Mouse (Mus musculus): ENCODE measurements around the gene Abhd10. TPM values are rescaled to one million over a fixed set of nuclear protein-coding genes. Genes with fewer than 3 reads are reported as not detected.
A peak's percentile ranks its signal among the peaks of the same experiment; 100 is the strongest.

Abhd10 gene
- polyA plus RNA-seq (2012; rRNA removed) = 37.3 and 41.0 TPM in 2 replicates

- peak within 1 kb of the TSS; percentile 83 for H3K27ac ChIP-seq (ENCODE audit: insufficient read depth, low read length)
- H3K27me3 ChIP-seq (ENCODE audit: control insufficient read depth, insufficient read depth, low read length) = no peaks in the 10 kb centered on the region
- DNase-seq = peak; percentile 97 to 98
- under 1% methylated on average over 51 of the region's 51 CpGs for WGBS
- TF ChIP-seq CTCF (IDR thresholded peaks at IDR 0.05; ENCODE audit: borderline replicate concordance, insufficient read depth, low read depth, low read length) (no peak), POLR2A (IDR thresholded peaks at IDR 0.05; ENCODE audit: borderline replicate concordance, insufficient read depth, low read length) (peak; percentile 88)
- peak within 1 kb of the TSS; percentile 91 for H3K4me3 ChIP-seq (replicated peaks; ENCODE audit: insufficient read depth, low read depth, low read length)
- H3K4me1 ChIP-seq (ENCODE audit: control insufficient read depth, insufficient read depth, low read length) = no peaks in the 10 kb centered on the region; the same call in 1 of the 2 replicates
Observed at GRCm38 (mm10) chr16:45742615-45743476, at the start of gene Abhd10. Gene Abhd10 (minus strand): TSS chr16:45742955.

- no peak for TF ChIP-seq POLR2A (IDR thresholded peaks at IDR 0.05; ENCODE audit: borderline replicate concordance, insufficient read depth, low read length)
- no peak for TF ChIP-seq CTCF (IDR thresholded peaks at IDR 0.05; ENCODE audit: borderline replicate concordance, insufficient read depth, low read depth, low read length)
- 55% methylated on average over 5 of the region's 5 CpGs for WGBS
Observed at GRCm38 (mm10) chr16:45791286-45791685, 48.5 kb upstream of the Abhd10 start.

GRCm38 (mm10) chr16:45789311-45789710 is 46.6 kb upstream of the Abhd10 start:
- WGBS = 89% methylated on average over 2 of the region's 2 CpGs
- H3K4me1 ChIP-seq (ENCODE audit: control insufficient read depth, insufficient read depth, low read length) = no peaks in the 10 kb centered on the region
- DNase-seq = no peak
- no peaks in the 10 kb centered on the region for H3K27me3 ChIP-seq (ENCODE audit: control insufficient read depth, insufficient read depth, low read length)
- no peak for TF ChIP-seq POLR2A (IDR thresholded peaks at IDR 0.05; ENCODE audit: borderline replicate concordance, insufficient read depth, low read length)
- TF ChIP-seq CTCF (IDR thresholded peaks at IDR 0.05; ENCODE audit: borderline replicate concordance, insufficient read depth, low read depth, low read length) = no peak
- no peak overlapping the region for H3K27ac ChIP-seq (ENCODE audit: insufficient read depth, low read length)
- H3K4me3 ChIP-seq (replicated peaks; ENCODE audit: insufficient read depth, low read depth, low read length) = no peak overlapping the region

More at GRCm38 (mm10) chr16:45791286-45791685, 48.5 kb upstream of the Abhd10 start:
- no peak overlapping the region for H3K4me3 ChIP-seq (replicated peaks; ENCODE audit: insufficient read depth, low read depth, low read length)
- peak; percentile 36 to 37 for DNase-seq
- H3K4me1 ChIP-seq (ENCODE audit: control insufficient read depth, insufficient read depth, low read length) = no peaks in the 10 kb centered on the region
- H3K27ac ChIP-seq (ENCODE audit: insufficient read depth, low read length) = no peak overlapping the region
- no peaks in the 10 kb centered on the region for H3K27me3 ChIP-seq (ENCODE audit: control insufficient read depth, insufficient read depth, low read length)

- Histone ChIP-seq H3K4me3 (replicated peaks; ENCODE audit: insufficient read depth, low read depth, low read length) (no peak overlapping the region), H3K27ac (ENCODE audit: insufficient read depth, low read length) (no peak overlapping the region), H3K4me1 (ENCODE audit: control insufficient read depth, insufficient read depth, low read length) (no peaks in the 10 kb centered on the region), H3K27me3 (ENCODE audit: control insufficient read depth, insufficient read depth, low read length) (no peaks in the 10 kb centered on the region)
- no peak for DNase-seq
- TF ChIP-seq CTCF (IDR thresholded peaks at IDR 0.05; ENCODE audit: borderline replicate concordance, insufficient read depth, low read depth, low read length) (no peak), POLR2A (IDR thresholded peaks at IDR 0.05; ENCODE audit: borderline replicate concordance, insufficient read depth, low read length) (no peak)
- 94% methylated on average over 6 of the region's 6 CpGs for WGBS
Observed at GRCm38 (mm10) chr16:45787650-45788049, 44.9 kb upstream of the Abhd10 start.

- no peak overlapping the region for H3K27ac ChIP-seq (ENCODE audit: insufficient read depth, low read length)
- H3K4me1 ChIP-seq (ENCODE audit: control insufficient read depth, insufficient read depth, low read length) = no peaks in the 10 kb centered on the region
- 33% methylated on average over 8 of the region's 8 CpGs for WGBS
- TF ChIP-seq POLR2A (IDR thresholded peaks at IDR 0.05; ENCODE audit: borderline replicate concordance, insufficient read depth, low read length) (no peak), CTCF (IDR thresholded peaks at IDR 0.05; ENCODE audit: borderline replicate concordance, insufficient read depth, low read depth, low read length) (peak; percentile 38; the same call in 1 of the 2 replicates)
- DNase-seq = peak in 1 of 2 experiments; percentile 33
- H3K4me3 ChIP-seq (replicated peaks; ENCODE audit: insufficient read depth, low read depth, low read length) = no peak overlapping the region
- no peaks in the 10 kb centered on the region for H3K27me3 ChIP-seq (ENCODE audit: control insufficient read depth, insufficient read depth, low read length)
Observed at GRCm38 (mm10) chr16:45786639-45787038, 43.9 kb upstream of the Abhd10 start.

- H3K4me1 ChIP-seq (ENCODE audit: control insufficient read depth, insufficient read depth, low read length) = no peaks in the 10 kb centered on the region
- no peak for TF ChIP-seq POLR2A (IDR thresholded peaks at IDR 0.05; ENCODE audit: borderline replicate concordance, insufficient read depth, low read length)
- TF ChIP-seq CTCF (IDR thresholded peaks at IDR 0.05; ENCODE audit: borderline replicate concordance, insufficient read depth, low read depth, low read length) = no peak
- 67% methylated on average over 6 of the region's 6 CpGs for WGBS
Observed at GRCm38 (mm10) chr16:45780001-45780400, 37.2 kb upstream of the Abhd10 start.

GRCm38 (mm10) chr16:45774813-45775212 is 32.1 kb upstream of the Abhd10 start:
- no peaks in the 10 kb centered on the region for H3K27me3 ChIP-seq (ENCODE audit: control insufficient read depth, insufficient read depth, low read length)
- DNase-seq = no peak
- no peak overlapping the region for H3K4me3 ChIP-seq (replicated peaks; ENCODE audit: insufficient read depth, low read depth, low read length)
- TF ChIP-seq POLR2A (IDR thresholded peaks at IDR 0.05; ENCODE audit: borderline replicate concordance, insufficient read depth, low read length) = no peak
- no peak for TF ChIP-seq CTCF (IDR thresholded peaks at IDR 0.05; ENCODE audit: borderline replicate concordance, insufficient read depth, low read depth, low read length)
- 81% methylated on average over 5 of the region's 5 CpGs for WGBS
- H3K27ac ChIP-seq (ENCODE audit: insufficient read depth, low read length) = no peak overlapping the region
- peaks cover 9% of the 10 kb centered on the region; the same call in 1 of the 2 replicates for H3K4me1 ChIP-seq (ENCODE audit: control insufficient read depth, insufficient read depth, low read length)

More at GRCm38 (mm10) chr16:45780001-45780400, 37.2 kb upstream of the Abhd10 start:
- Histone ChIP-seq H3K4me3 (replicated peaks; ENCODE audit: insufficient read depth, low read depth, low read length) (no peak overlapping the region), H3K27ac (ENCODE audit: insufficient read depth, low read length) (no peak overlapping the region), H3K27me3 (ENCODE audit: control insufficient read depth, insufficient read depth, low read length) (no peaks in the 10 kb centered on the region)
- no peak for DNase-seq

GRCm38 (mm10) chr16:45770914-45771313 is 28.2 kb upstream of the Abhd10 start:
- WGBS = 22% methylated on average over 6 of the region's 6 CpGs

More at GRCm38 (mm10) chr16:45770914-45771313, 28.2 kb upstream of the Abhd10 start:
- peaks cover 19% of the 10 kb centered on the region; the same call in 1 of the 2 replicates for H3K4me1 ChIP-seq (ENCODE audit: control insufficient read depth, insufficient read depth, low read length)
- peak in 1 of 2 experiments; percentile 33 for DNase-seq
- no peaks in the 10 kb centered on the region for H3K27me3 ChIP-seq (ENCODE audit: control insufficient read depth, insufficient read depth, low read length)
- TF ChIP-seq CTCF (IDR thresholded peaks at IDR 0.05; ENCODE audit: borderline replicate concordance, insufficient read depth, low read depth, low read length) (no peak), POLR2A (IDR thresholded peaks at IDR 0.05; ENCODE audit: borderline replicate concordance, insufficient read depth, low read length) (no peak)
- H3K4me3 ChIP-seq (replicated peaks; ENCODE audit: insufficient read depth, low read depth, low read length) = no peak overlapping the region
- H3K27ac ChIP-seq (ENCODE audit: insufficient read depth, low read length) = no peak overlapping the region
